Mouse (Mus musculus) CH12.LX (cell line): ENCODE data around the gene Slc39a1.

Source experiments
- CTCF ChIP-seq, 2 experiments: IDR thresholded peaks in 1 of 2; conservative IDR thresholded peaks in 1 of 2; 2 replicates each; pipeline ENCODE4 v1.5.1; 2011 to 2012; ENCODE audit warnings: low read depth in 2 of 2, low read length in 2 of 2, improper control_type of control experiment in 1 of 2, inconsistent platforms in 1 of 2, mild to moderate bottlenecking in 1 of 2, moderate library complexity in 1 of 2
- ETS1 ChIP-seq: conservative IDR thresholded peaks from 2 replicates; pipeline ENCODE4 v1.6.1; 2012; ENCODE audit warnings: low read depth, mild to moderate bottlenecking, inconsistent platforms, low read length, improper control_type of control experiment, moderate library complexity
- HCFC1 ChIP-seq: IDR thresholded peaks from 2 replicates; pipeline ENCODE4 v1.6.1; 2012; ENCODE audit warnings: low read depth, mild to moderate bottlenecking, inconsistent platforms, low read length, improper control_type of control experiment
- POLR2A ChIP-seq: IDR thresholded peaks from 2 replicates; pipeline ENCODE4 v1.6.1; 2011; ENCODE audit warnings: low read depth, mild to moderate bottlenecking, improper control_type of control experiment, low read length
- POLR2AphosphoS2 ChIP-seq: IDR thresholded peaks from 2 replicates; pipeline ENCODE4 v1.6.1; 2011; ENCODE audit warnings: low read depth, low read length, improper control_type of control experiment

- peak; percentile 86 for TF ChIP-seq POLR2A
- TF ChIP-seq ETS1 = no peak
- no peak for TF ChIP-seq CTCF (conservative IDR thresholded peaks at IDR 0.05 in 1 of 2, IDR thresholded peaks at IDR 0.05 in 1 of 2; ENCODE audit: low read depth in 2 of 2, low read length in 2 of 2)
- TF ChIP-seq POLR2AphosphoS2 = no peak
- TF ChIP-seq HCFC1 = no peak
Measured at GRCm38 (mm10) chr3:90247960-90248745, at the start of gene Slc39a1.
